Mouse (Mus musculus) embryonic facial prominence, embryonic 14.5 days (tissue): ENCODE results near the gene Frmd4a. TPM values are rescaled to one million over a fixed set of nuclear protein-coding genes. Genes with fewer than 3 reads are reported as not detected.

Experiments
- ATAC-seq: fragments of 200-750 bp; cut with Nextera tagmentation; 2 replicates; pipeline ENCODE4 v1.8.0; 2017; ENCODE audit warnings: low read depth, moderate number of reproducible peaks, moderate TSS enrichment
- DNase-seq: peaks from one replicate; pipeline ENCODE4 v3.0.0-alpha.2; 2015; ENCODE audit warnings: low spot score
- H3K27ac ChIP-seq: fragments of 300-500 bp; sonication (generic); replicated peaks from 2 replicates; pipeline ENCODE4 v1.5.1; 2014; ENCODE audit warnings: low read depth, mild to moderate bottlenecking, low read length, moderate library complexity
- H3K27me3 ChIP-seq: fragments of 300-500 bp; sonication (generic); replicated peaks from 2 replicates; pipeline ENCODE4 v1.6.1; 2014; ENCODE audit warnings: low read length; ENCODE audit not compliant: control insufficient read depth, insufficient read depth
- H3K36me3 ChIP-seq: fragments of 300-500 bp; sonication (generic); 2 replicates; pipeline ENCODE4 v1.6.1; 2014; ENCODE audit warnings: low read length, mixed read lengths; ENCODE audit not compliant: control insufficient read depth, insufficient read depth
- H3K4me1 ChIP-seq: fragments of 300-500 bp; sonication (generic); 2 replicates; pipeline ENCODE4 v1.6.1; 2014; ENCODE audit warnings: antibody characterized with exemption, low read length; ENCODE audit not compliant: control insufficient read depth, insufficient read depth
- H3K4me2 ChIP-seq: fragments of 300-500 bp; sonication (generic); 2 replicates; pipeline ENCODE4 v1.6.1; 2014; ENCODE audit warnings: low read depth, mild to moderate bottlenecking, low read length, moderate library complexity, mixed read lengths
- H3K4me3 ChIP-seq: fragments of 300-500 bp; sonication (generic); 2 replicates; pipeline ENCODE4 v1.5.1; 2014; ENCODE audit warnings: low read depth, mild to moderate bottlenecking, low read length
- H3K9ac ChIP-seq: fragments of 300-500 bp; sonication (generic); 2 replicates; pipeline ENCODE4 v1.6.1; 2014; ENCODE audit warnings: low read depth, mild to moderate bottlenecking, low read length, moderate library complexity, mixed read lengths
- H3K9me3 ChIP-seq: fragments of 300-500 bp; sonication (generic); 2 replicates; pipeline ENCODE4 v1.6.1; 2016; ENCODE audit warnings: low read length; ENCODE audit not compliant: control insufficient read depth
- WGBS: fragments of 180-500 bp; shearing (Covaris S2); extraction: QIAGEN DNeasy Blood & Tissue Kit; methylation state at CpG from one replicate; pipeline ENCODE4 v1.1.7; 2014; 5-methylcytosine and 5-hydroxymethylcytosine counted together
- polyA plus RNA-seq: library from polyadenylated mRNA; unstranded; fragments of >200 nt; fragmentation: Nextera tagmentation; extraction: Ambion mirVana; gene quantifications from 2 replicates; pipeline ENCODE4 v1.2.1, GENCODE M21; 2014

Gene Frmd4a
- polyA plus RNA-seq, 1 experiment from 2014 or later: 27.2 TPM

DNA sequence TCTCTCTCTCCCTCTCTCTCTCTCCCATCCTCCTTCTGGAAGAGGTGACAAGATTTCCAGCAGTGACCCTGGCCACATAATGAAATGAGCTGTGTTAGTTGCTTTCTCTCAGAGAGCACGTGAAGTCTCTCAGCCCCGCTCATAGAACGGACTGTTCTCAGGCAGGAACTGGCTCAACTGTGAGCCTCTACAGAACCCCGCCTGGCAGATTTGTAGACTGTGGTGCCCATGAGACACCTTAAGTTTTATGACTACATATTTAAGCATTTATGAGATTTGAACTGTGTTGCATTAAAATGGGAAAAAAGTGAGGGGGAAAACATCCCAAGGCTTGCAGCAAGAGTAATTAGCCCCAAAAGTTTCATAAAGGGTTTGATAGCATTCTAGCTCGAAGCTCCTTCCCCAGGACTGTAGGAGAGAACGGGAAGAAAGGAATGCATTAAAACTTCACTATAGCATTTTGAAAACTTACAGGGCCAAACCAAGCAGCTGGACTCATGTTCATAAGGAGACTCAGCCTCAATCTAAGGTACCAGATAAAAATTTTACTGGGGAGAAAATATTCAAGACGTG, 339.4 kb downstream of the Frmd4a start:
- peaks cover 9% of the 10 kb centered on the region for H3K4me1 ChIP-seq
- WGBS: 82% methylated on average over 7 of the region's 7 CpGs
- ATAC-seq: no peak
- no peaks in the 10 kb centered on the region for H3K9me3 ChIP-seq
- H3K36me3 ChIP-seq: no peaks in the 10 kb centered on the region
- no peak overlapping the region for H3K27ac ChIP-seq
- no peak overlapping the region for H3K4me2 ChIP-seq
- H3K4me3 ChIP-seq: no peak overlapping the region
- H3K27me3 ChIP-seq: no peaks in the 10 kb centered on the region
- no peak for DNase-seq
- H3K9ac ChIP-seq: no peak overlapping the region

DNA sequence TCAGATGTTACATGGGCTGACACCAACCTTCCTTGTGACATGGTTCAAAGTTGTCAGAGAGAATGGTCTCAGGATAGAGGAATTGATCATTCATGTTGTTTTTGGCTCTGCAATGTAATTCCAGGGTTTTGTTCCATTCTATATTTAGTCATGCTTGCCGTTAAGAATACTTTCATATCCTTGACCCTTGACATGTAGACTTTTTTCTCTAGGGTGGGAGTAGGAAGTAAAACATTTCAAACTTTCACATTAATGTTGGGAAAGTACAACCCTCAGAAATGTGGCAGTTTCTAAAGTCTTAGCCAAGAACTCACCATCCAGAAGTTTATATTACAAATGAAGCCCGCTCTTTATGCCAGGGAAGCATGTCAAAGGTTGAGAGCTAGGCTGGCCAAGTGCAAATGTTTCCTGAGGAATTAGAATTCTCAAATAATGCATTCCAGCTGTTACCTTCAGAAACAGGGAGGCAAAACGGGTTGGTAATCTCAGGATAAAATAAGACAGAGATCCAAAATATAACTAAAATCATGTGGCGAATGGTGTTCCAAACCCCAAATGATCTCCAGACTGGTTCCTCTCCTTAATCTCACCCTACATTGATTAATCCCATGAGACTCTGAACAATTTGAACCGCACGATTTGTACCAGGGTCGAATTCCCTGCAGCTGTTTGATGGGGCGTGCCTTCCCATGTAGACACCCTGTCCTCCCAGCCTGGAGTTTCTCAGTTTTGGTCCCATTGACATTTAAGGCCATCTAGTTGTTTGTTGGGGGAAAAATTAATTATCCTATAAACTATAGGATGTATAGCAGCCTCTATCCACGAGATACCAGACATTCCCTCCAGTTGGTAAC, 344.7 kb downstream of the Frmd4a start:
- ATAC-seq (peak; percentile 75), DNase-seq (peak; percentile 84)
- Histone ChIP-seq H3K36me3 (no peaks in the 10 kb centered on the region), H3K9me3 (no peaks in the 10 kb centered on the region), H3K27ac (peak overlapping the region; percentile 23), H3K4me1 (peaks cover 13% of the 10 kb centered on the region), H3K4me3 (no peak overlapping the region), H3K27me3 (no peaks in the 10 kb centered on the region), H3K9ac (no peak overlapping the region), H3K4me2 (no peak overlapping the region)
- 23% methylated on average over 9 of the region's 9 CpGs for WGBS

DNA sequence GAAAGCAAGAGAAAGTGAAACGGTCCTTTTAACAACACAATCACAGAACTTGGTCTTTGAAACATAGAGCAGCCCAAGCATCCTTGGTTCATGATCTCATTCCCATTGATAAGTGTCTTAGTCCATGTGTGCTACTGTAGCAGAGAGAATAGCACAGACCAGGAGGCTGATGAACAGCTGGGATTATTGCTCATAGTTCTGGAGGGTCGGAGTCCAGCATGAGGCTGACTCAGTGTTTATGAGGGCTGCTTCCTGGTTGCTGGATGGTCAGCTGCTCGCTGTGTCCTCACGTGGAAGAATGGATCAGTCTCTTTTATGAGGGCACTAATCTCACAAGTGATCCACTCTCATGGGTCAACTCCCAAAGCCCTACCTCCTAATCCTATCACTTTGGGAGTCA, 347.4 kb downstream of the Frmd4a start:
- Histone ChIP-seq H3K9ac (no peak overlapping the region), H3K36me3 (no peaks in the 10 kb centered on the region), H3K27ac (no peak overlapping the region), H3K4me2 (no peak overlapping the region), H3K4me3 (no peak overlapping the region), H3K9me3 (no peaks in the 10 kb centered on the region), H3K27me3 (no peaks in the 10 kb centered on the region), H3K4me1 (peaks cover 13% of the 10 kb centered on the region)
- no peak for DNase-seq
- no peak for ATAC-seq
- 85% methylated on average over 4 of the region's 4 CpGs for WGBS

DNA sequence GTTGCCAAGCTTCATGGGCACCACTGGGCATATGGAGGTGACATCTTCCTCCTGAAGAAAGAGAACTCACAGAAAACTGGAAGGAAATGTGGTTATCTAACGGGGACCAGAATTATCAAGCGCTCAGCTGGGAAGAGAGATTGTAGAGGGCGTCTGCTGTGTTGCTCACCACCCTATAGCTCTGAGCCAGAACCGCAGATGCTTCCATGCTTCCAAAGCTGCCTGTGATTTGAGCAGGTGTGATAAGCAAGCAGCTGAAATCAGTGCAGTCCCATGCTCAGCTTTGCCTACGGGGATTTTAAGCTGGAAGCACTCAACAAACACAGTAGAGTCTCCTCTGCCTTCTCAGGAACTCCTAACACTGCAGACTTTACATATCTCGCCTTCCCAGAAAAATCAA, 351.0 kb downstream of the Frmd4a start:
- Histone ChIP-seq H3K4me1 (peaks cover 8% of the 10 kb centered on the region; the same call in 1 of the 2 replicates), H3K4me2 (no peak overlapping the region), H3K27ac (no peak overlapping the region), H3K4me3 (no peak overlapping the region), H3K27me3 (no peaks in the 10 kb centered on the region), H3K9me3 (no peaks in the 10 kb centered on the region), H3K36me3 (no peaks in the 10 kb centered on the region), H3K9ac (no peak overlapping the region)
- DNase-seq (no peak), ATAC-seq (no peak)
- 82% methylated on average over 6 of the region's 6 CpGs for WGBS

DNA sequence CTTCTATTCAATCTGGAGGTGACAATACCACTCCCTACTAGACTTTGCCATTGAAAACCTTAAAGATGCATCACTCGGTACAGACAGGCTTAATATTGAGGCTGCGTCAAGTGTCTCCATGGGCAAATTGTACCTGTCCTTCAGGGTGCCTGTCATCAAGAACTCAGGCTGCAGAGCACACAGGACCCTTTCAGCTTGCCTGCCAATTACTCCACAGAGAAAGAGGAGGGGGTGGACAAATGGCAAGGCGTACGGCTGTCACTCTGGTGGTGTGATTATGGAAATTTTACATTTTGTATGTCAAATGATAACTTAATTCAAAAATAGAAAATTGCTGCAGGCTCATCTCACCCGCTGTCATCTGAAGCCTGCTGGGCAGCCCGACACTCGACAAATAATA, 353.0 kb downstream of the Frmd4a start:
- H3K27ac ChIP-seq: no peak overlapping the region
- DNase-seq (no peak), ATAC-seq (no peak)
- H3K27me3 ChIP-seq: no peaks in the 10 kb centered on the region
- H3K36me3 ChIP-seq: no peaks in the 10 kb centered on the region
- no peak overlapping the region for H3K4me2 ChIP-seq
- WGBS: 76% methylated on average over 7 of the region's 7 CpGs
- no peaks in the 10 kb centered on the region for H3K9me3 ChIP-seq
- H3K9ac ChIP-seq: no peak overlapping the region
- no peak overlapping the region for H3K4me3 ChIP-seq
- peaks cover 8% of the 10 kb centered on the region; the same call in 1 of the 2 replicates for H3K4me1 ChIP-seq

DNA sequence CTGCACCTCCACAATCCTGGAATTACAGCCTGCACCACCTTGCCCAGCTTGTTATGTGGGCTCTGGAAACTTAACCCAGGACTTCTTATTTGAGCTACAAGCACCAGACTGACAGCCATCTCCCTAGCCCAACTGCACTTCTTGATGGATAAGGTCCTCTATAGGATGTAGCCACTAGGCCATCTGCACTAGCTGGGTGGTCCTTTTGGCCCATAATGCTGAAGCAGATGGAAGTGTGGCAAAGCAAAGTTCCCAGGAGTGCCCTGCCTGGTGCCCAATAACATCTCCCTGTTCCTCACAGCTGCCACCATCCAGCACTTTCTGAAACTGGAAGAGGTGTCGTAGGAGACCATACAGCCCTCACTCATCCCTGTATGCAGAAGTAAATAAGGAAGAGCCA, 353.8 kb downstream of the Frmd4a start:
- no peak for ATAC-seq
- Histone ChIP-seq H3K4me2 (no peak overlapping the region), H3K4me1 (peaks cover 8% of the 10 kb centered on the region; the same call in 1 of the 2 replicates), H3K9me3 (no peaks in the 10 kb centered on the region), H3K9ac (no peak overlapping the region), H3K27me3 (no peaks in the 10 kb centered on the region), H3K27ac (no peak overlapping the region), H3K4me3 (no peak overlapping the region), H3K36me3 (no peaks in the 10 kb centered on the region)
- no peak for DNase-seq
- 93% methylated on average over 1 of the region's 1 CpGs for WGBS

- no peak overlapping the region for H3K27ac ChIP-seq
- ATAC-seq (no peak), DNase-seq (no peak)
- H3K4me3 ChIP-seq: no peak overlapping the region
- no peak overlapping the region for H3K9ac ChIP-seq
- WGBS: 78% methylated on average over 3 of the region's 3 CpGs
- no peaks in the 10 kb centered on the region for H3K9me3 ChIP-seq
- H3K4me2 ChIP-seq: no peak overlapping the region
- H3K36me3 ChIP-seq: no peaks in the 10 kb centered on the region
- H3K27me3 ChIP-seq: no peaks in the 10 kb centered on the region
- H3K4me1 ChIP-seq: no peaks in the 10 kb centered on the region
These were observed 361.3 kb downstream of the Frmd4a start for GRCm38 (mm10) chr2:4378844-4379243.

DNA sequence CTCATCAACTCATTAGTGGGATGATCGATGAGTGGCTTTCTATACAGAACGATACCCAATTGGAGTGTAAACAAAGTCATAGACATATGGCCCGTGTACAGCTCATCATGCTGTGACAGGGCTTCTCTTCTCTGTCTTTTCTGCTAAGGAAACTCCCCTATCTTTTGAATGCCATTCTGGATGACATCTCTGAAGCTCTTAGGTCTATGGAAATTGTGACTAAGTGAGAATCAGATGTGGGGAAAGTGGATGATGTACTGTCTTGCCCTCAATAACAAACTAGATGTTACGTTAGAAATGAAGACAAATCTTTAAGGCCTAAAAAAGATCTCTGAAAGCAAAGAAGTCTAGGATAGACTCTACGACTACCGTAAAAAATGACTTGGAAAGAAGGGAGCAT, 362.9 kb downstream of the Frmd4a start:
- Histone ChIP-seq H3K9me3 (no peaks in the 10 kb centered on the region), H3K4me1 (no peaks in the 10 kb centered on the region), H3K36me3 (no peaks in the 10 kb centered on the region), H3K27me3 (no peaks in the 10 kb centered on the region), H3K27ac (no peak overlapping the region), H3K9ac (no peak overlapping the region), H3K4me2 (no peak overlapping the region), H3K4me3 (no peak overlapping the region)
- no peak for DNase-seq
- ATAC-seq: no peak
- 90% methylated on average over 6 of the region's 6 CpGs for WGBS

DNA sequence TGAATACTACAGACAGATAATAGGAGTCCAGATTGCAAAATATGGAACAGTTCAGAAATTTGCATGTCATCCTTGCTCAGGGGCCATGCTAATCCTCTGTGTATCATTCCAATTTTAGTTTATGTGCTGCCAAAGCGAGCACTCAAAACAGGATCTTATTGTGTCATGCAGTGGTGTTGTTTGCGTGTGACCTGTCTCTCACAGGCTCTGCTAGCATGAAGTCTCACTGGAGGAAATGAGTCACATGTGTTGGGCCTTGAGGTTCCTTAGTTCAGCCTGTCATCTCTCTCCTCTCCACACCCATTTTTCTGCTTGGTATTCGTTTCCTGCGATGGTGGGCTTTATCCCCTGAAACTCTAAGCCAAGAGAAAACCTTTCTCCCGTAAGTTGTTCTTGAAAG, 363.4 kb downstream of the Frmd4a start:
- 76% methylated on average over 5 of the region's 5 CpGs for WGBS

More for the DNA sequence above, 363.4 kb downstream of the Frmd4a start:
- ATAC-seq (no peak), DNase-seq (no peak)
- Histone ChIP-seq H3K4me3 (no peak overlapping the region), H3K9ac (no peak overlapping the region), H3K4me2 (no peak overlapping the region), H3K4me1 (no peaks in the 10 kb centered on the region), H3K36me3 (no peaks in the 10 kb centered on the region), H3K27me3 (no peaks in the 10 kb centered on the region), H3K27ac (no peak overlapping the region), H3K9me3 (no peaks in the 10 kb centered on the region)
